Mouse (Mus musculus): ENCODE data around the gene Spta1. TPM values are rescaled to one million over a fixed set of nuclear protein-coding genes. Genes with fewer than 3 reads are reported as not detected.

Spta1 gene
- polyA plus RNA-seq, 1 experiment from 2014 or later, result 2.4 TPM

GRCm38 (mm10) chr1:174216528-174217204 lies 44.1 kb downstream of the Spta1 start:
- WGBS, result 87% methylated on average over 7 of the region's 8 CpGs
- Histone ChIP-seq H3K36me3 (replicated peaks; ENCODE audit: control insufficient read depth, insufficient read depth, low read depth, low read length) (no peaks in the 10 kb centered on the region), H3K4me1 (ENCODE audit: control insufficient read depth, insufficient read depth, low read length) (no peaks in the 10 kb centered on the region), H3K4me2 (ENCODE audit: low read depth, low read length) (no peak overlapping the region), H3K27me3 (ENCODE audit: control insufficient read depth, insufficient read depth, low read length) (no peaks in the 10 kb centered on the region), H3K9ac (replicated peaks; ENCODE audit: low read length) (no peak overlapping the region), H3K9me3 (replicated peaks; ENCODE audit: control insufficient read depth, low read length) (no peaks in the 10 kb centered on the region), H3K4me3 (ENCODE audit: low read depth, low read length) (no peak overlapping the region), H3K27ac (replicated peaks; ENCODE audit: low read depth, low read length) (no peak overlapping the region)
- no peak for ATAC-seq (replicated peaks; ENCODE audit: insufficient number of reproducible peaks, low FRiP score, low TSS enrichment, low read depth)
- no peak for DNase-seq (ENCODE audit: low spot score)

- WGBS, result 90% methylated on average over 4 of the region's 4 CpGs
- no peak overlapping the region for H3K9ac ChIP-seq (replicated peaks; ENCODE audit: low read length)
- no peak overlapping the region for H3K4me2 ChIP-seq (ENCODE audit: low read depth, low read length)
- H3K36me3 ChIP-seq (replicated peaks; ENCODE audit: control insufficient read depth, insufficient read depth, low read depth, low read length), result no peaks in the 10 kb centered on the region
- no peak for ATAC-seq (replicated peaks; ENCODE audit: insufficient number of reproducible peaks, low FRiP score, low TSS enrichment, low read depth)
- no peak overlapping the region for H3K4me3 ChIP-seq (ENCODE audit: low read depth, low read length)
- DNase-seq (ENCODE audit: low spot score), result no peak
- no peaks in the 10 kb centered on the region for H3K27me3 ChIP-seq (ENCODE audit: control insufficient read depth, insufficient read depth, low read length)
- no peaks in the 10 kb centered on the region for H3K4me1 ChIP-seq (ENCODE audit: control insufficient read depth, insufficient read depth, low read length)
- H3K27ac ChIP-seq (replicated peaks; ENCODE audit: low read depth, low read length), result no peak overlapping the region
- no peaks in the 10 kb centered on the region for H3K9me3 ChIP-seq (replicated peaks; ENCODE audit: control insufficient read depth, low read length)
These were observed 67.3 kb downstream of the Spta1 start for GRCm38 (mm10) chr1:174239916-174240315.

- WGBS, result 90% methylated on average over 2 of the region's 2 CpGs
- ATAC-seq (replicated peaks; ENCODE audit: insufficient number of reproducible peaks, low FRiP score, low TSS enrichment, low read depth) (no peak), DNase-seq (ENCODE audit: low spot score) (no peak)
- Histone ChIP-seq H3K36me3 (replicated peaks; ENCODE audit: control insufficient read depth, insufficient read depth, low read depth, low read length) (no peaks in the 10 kb centered on the region), H3K27me3 (ENCODE audit: control insufficient read depth, insufficient read depth, low read length) (no peaks in the 10 kb centered on the region), H3K9ac (replicated peaks; ENCODE audit: low read length) (no peak overlapping the region), H3K4me1 (ENCODE audit: control insufficient read depth, insufficient read depth, low read length) (no peaks in the 10 kb centered on the region), H3K4me2 (ENCODE audit: low read depth, low read length) (no peak overlapping the region), H3K9me3 (replicated peaks; ENCODE audit: control insufficient read depth, low read length) (no peaks in the 10 kb centered on the region), H3K27ac (replicated peaks; ENCODE audit: low read depth, low read length) (no peak overlapping the region), H3K4me3 (ENCODE audit: low read depth, low read length) (no peak overlapping the region)
These were observed 72.0 kb downstream of the Spta1 start for GRCm38 (mm10) chr1:174244621-174245020.

- DNase-seq (ENCODE audit: low spot score), result no peak
- Histone ChIP-seq H3K9ac (replicated peaks; ENCODE audit: low read length) (no peak overlapping the region), H3K4me3 (ENCODE audit: low read depth, low read length) (no peak overlapping the region), H3K4me1 (ENCODE audit: control insufficient read depth, insufficient read depth, low read length) (no peaks in the 10 kb centered on the region), H3K36me3 (replicated peaks; ENCODE audit: control insufficient read depth, insufficient read depth, low read depth, low read length) (no peaks in the 10 kb centered on the region), H3K9me3 (replicated peaks; ENCODE audit: control insufficient read depth, low read length) (no peaks in the 10 kb centered on the region), H3K27ac (replicated peaks; ENCODE audit: low read depth, low read length) (no peak overlapping the region), H3K4me2 (ENCODE audit: low read depth, low read length) (no peak overlapping the region), H3K27me3 (ENCODE audit: control insufficient read depth, insufficient read depth, low read length) (no peaks in the 10 kb centered on the region)
- WGBS, result 89% methylated on average over 1 of the region's 1 CpGs
- ATAC-seq (replicated peaks; ENCODE audit: insufficient number of reproducible peaks, low FRiP score, low TSS enrichment, low read depth), result no peak
These were observed 73.5 kb downstream of the Spta1 start for GRCm38 (mm10) chr1:174246080-174246479.

- H3K4me3 ChIP-seq (ENCODE audit: low read depth, low read length), result no peak overlapping the region
- H3K4me1 ChIP-seq (ENCODE audit: control insufficient read depth, insufficient read depth, low read length), result no peaks in the 10 kb centered on the region
- no peak overlapping the region for H3K4me2 ChIP-seq (ENCODE audit: low read depth, low read length)
- H3K9me3 ChIP-seq (replicated peaks; ENCODE audit: control insufficient read depth, low read length), result no peaks in the 10 kb centered on the region
- H3K27me3 ChIP-seq (ENCODE audit: control insufficient read depth, insufficient read depth, low read length), result no peaks in the 10 kb centered on the region
- 88% methylated on average over 6 of the region's 6 CpGs for WGBS
- H3K27ac ChIP-seq (replicated peaks; ENCODE audit: low read depth, low read length), result no peak overlapping the region
- ATAC-seq (replicated peaks; ENCODE audit: insufficient number of reproducible peaks, low FRiP score, low TSS enrichment, low read depth), result no peak
- no peak for DNase-seq (ENCODE audit: low spot score)
- H3K9ac ChIP-seq (replicated peaks; ENCODE audit: low read length), result no peak overlapping the region
- no peaks in the 10 kb centered on the region for H3K36me3 ChIP-seq (replicated peaks; ENCODE audit: control insufficient read depth, insufficient read depth, low read depth, low read length)
These were observed 74.6 kb downstream of the Spta1 start for GRCm38 (mm10) chr1:174247170-174247569.

- no peak overlapping the region for H3K4me3 ChIP-seq (ENCODE audit: low read depth, low read length)
- no peak overlapping the region for H3K4me2 ChIP-seq (ENCODE audit: low read depth, low read length)
- H3K27ac ChIP-seq (replicated peaks; ENCODE audit: low read depth, low read length), result no peak overlapping the region
- H3K4me1 ChIP-seq (ENCODE audit: control insufficient read depth, insufficient read depth, low read length), result no peaks in the 10 kb centered on the region
- H3K36me3 ChIP-seq (replicated peaks; ENCODE audit: control insufficient read depth, insufficient read depth, low read depth, low read length), result no peaks in the 10 kb centered on the region
- no peak for ATAC-seq (replicated peaks; ENCODE audit: insufficient number of reproducible peaks, low FRiP score, low TSS enrichment, low read depth)
- WGBS, result 89% methylated on average over 2 of the region's 2 CpGs
- H3K9ac ChIP-seq (replicated peaks; ENCODE audit: low read length), result no peak overlapping the region
- H3K27me3 ChIP-seq (ENCODE audit: control insufficient read depth, insufficient read depth, low read length), result no peaks in the 10 kb centered on the region
- H3K9me3 ChIP-seq (replicated peaks; ENCODE audit: control insufficient read depth, low read length), result no peaks in the 10 kb centered on the region
- DNase-seq (ENCODE audit: low spot score), result no peak
These were observed 77.8 kb downstream of the Spta1 start for GRCm38 (mm10) chr1:174250376-174250775.

GRCm38 (mm10) chr1:174251961-174252360 lies 79.4 kb downstream of the Spta1 start, which contains the start of gene Olfr419:
Gene Olfr419 (minus strand): TSS chr1:174252061.
- no peak within 1 kb of the TSS for H3K27ac ChIP-seq (replicated peaks; ENCODE audit: low read depth, low read length)
- H3K4me1 ChIP-seq (ENCODE audit: control insufficient read depth, insufficient read depth, low read length), result no peaks in the 10 kb centered on the region
- H3K36me3 ChIP-seq (replicated peaks; ENCODE audit: control insufficient read depth, insufficient read depth, low read depth, low read length), result no peaks in the 10 kb centered on the region
- no peak for ATAC-seq (replicated peaks; ENCODE audit: insufficient number of reproducible peaks, low FRiP score, low TSS enrichment, low read depth)
- H3K9me3 ChIP-seq (replicated peaks; ENCODE audit: control insufficient read depth, low read length), result no peaks in the 10 kb centered on the region
- WGBS, result 77% methylated on average over 3 of the region's 3 CpGs
- no peaks in the 10 kb centered on the region for H3K27me3 ChIP-seq (ENCODE audit: control insufficient read depth, insufficient read depth, low read length)
- H3K4me2 ChIP-seq (ENCODE audit: low read depth, low read length), result no peak within 1 kb of the TSS
- no peak within 1 kb of the TSS for H3K4me3 ChIP-seq (ENCODE audit: low read depth, low read length)
- DNase-seq (ENCODE audit: low spot score), result no peak
- H3K9ac ChIP-seq (replicated peaks; ENCODE audit: low read length), result no peak within 1 kb of the TSS

GRCm38 (mm10) chr1:174267816-174268215 lies 95.2 kb downstream of the Spta1 start:
- no peak for ATAC-seq (replicated peaks; ENCODE audit: insufficient number of reproducible peaks, low FRiP score, low TSS enrichment, low read depth)

More at GRCm38 (mm10) chr1:174267816-174268215, 95.2 kb downstream of the Spta1 start:
- H3K27me3 ChIP-seq (ENCODE audit: control insufficient read depth, insufficient read depth, low read length), result no peaks in the 10 kb centered on the region
- no peaks in the 10 kb centered on the region for H3K4me1 ChIP-seq (ENCODE audit: control insufficient read depth, insufficient read depth, low read length)
- DNase-seq (ENCODE audit: low spot score), result no peak
- no peaks in the 10 kb centered on the region for H3K36me3 ChIP-seq (replicated peaks; ENCODE audit: control insufficient read depth, insufficient read depth, low read depth, low read length)
- H3K4me2 ChIP-seq (ENCODE audit: low read depth, low read length), result no peak overlapping the region
- WGBS, result 81% methylated on average over 4 of the region's 4 CpGs
- H3K9me3 ChIP-seq (replicated peaks; ENCODE audit: control insufficient read depth, low read length), result no peaks in the 10 kb centered on the region
- no peak overlapping the region for H3K4me3 ChIP-seq (ENCODE audit: low read depth, low read length)
- no peak overlapping the region for H3K9ac ChIP-seq (replicated peaks; ENCODE audit: low read length)
- H3K27ac ChIP-seq (replicated peaks; ENCODE audit: low read depth, low read length), result no peak overlapping the region
